Mouse (Mus musculus) forebrain, embryonic 11.5 days (tissue): ENCODE results near the gene Olfr1274-ps. TPM values are rescaled to one million over a fixed set of nuclear protein-coding genes. Genes with fewer than 3 reads are reported as not detected.
"Not testable (repeated sequence)": the region's sequence is repeated elsewhere in the genome, so short reads cannot be mapped to it uniquely, and the experiment has no call there.

Source experiments
- ATAC-seq: fragments of 200-750 bp; cut with Nextera tagmentation; replicated peaks from 2 replicates; pipeline ENCODE4 v1.8.0; 2017; ENCODE audit warnings: moderate TSS enrichment; ENCODE audit not compliant: low FRiP score
- DNase-seq: peaks from one replicate; pipeline ENCODE4 v3.0.0-alpha.2; 2017; ENCODE audit warnings: low spot score
- H3K27ac ChIP-seq: fragments of 300-500 bp; sonication (generic); 2 replicates; pipeline ENCODE4 v1.5.1; 2014; ENCODE audit warnings: low read depth, low read length
- H3K27me3 ChIP-seq: fragments of 300-500 bp; sonication (generic); 2 replicates; pipeline ENCODE4 v1.6.1; 2014; ENCODE audit warnings: mild to moderate bottlenecking, low read length, mixed read lengths; ENCODE audit not compliant: control insufficient read depth, insufficient read depth
- H3K36me3 ChIP-seq: fragments of 300-500 bp; sonication (generic); 2 replicates; pipeline ENCODE4 v1.6.1; 2014; ENCODE audit warnings: mild to moderate bottlenecking, low read length, moderate library complexity, mixed read lengths; ENCODE audit not compliant: control insufficient read depth, insufficient read depth
- H3K4me1 ChIP-seq: fragments of 300-500 bp; sonication (generic); replicated peaks from 2 replicates; pipeline ENCODE4 v1.6.1; 2014; ENCODE audit warnings: low read length, mixed read lengths; ENCODE audit not compliant: control insufficient read depth, insufficient read depth
- H3K4me2 ChIP-seq: fragments of 300-500 bp; sonication (generic); 2 replicates; pipeline ENCODE4 v1.6.1; 2014; ENCODE audit warnings: low read depth, mild to moderate bottlenecking, low read length, moderate library complexity, mixed read lengths; ENCODE audit not compliant: severe bottlenecking
- H3K4me3 ChIP-seq: fragments of 300-500 bp; sonication (generic); 2 replicates; pipeline ENCODE4 v1.5.1; 2014; ENCODE audit warnings: low read depth, low read length
- H3K9ac ChIP-seq: fragments of 300-500 bp; sonication (generic); 2 replicates; pipeline ENCODE4 v1.6.1; 2014; ENCODE audit warnings: low read length
- H3K9me3 ChIP-seq: fragments of 300-500 bp; sonication (generic); 2 replicates; pipeline ENCODE4 v1.6.1; 2016; ENCODE audit warnings: low read length, mixed read lengths; ENCODE audit not compliant: control insufficient read depth
- WGBS: fragments of 180-500 bp; shearing (Covaris S2); extraction: QIAGEN DNeasy Blood & Tissue Kit; methylation state at CpG from one replicate; pipeline ENCODE4 v1.1.7; 2014; 5-methylcytosine and 5-hydroxymethylcytosine counted together
- polyA plus RNA-seq: library from polyadenylated mRNA; unstranded; fragments of >200 nt; fragmentation: Nextera tagmentation; extraction: Ambion mirVana; gene quantifications from 2 replicates; pipeline ENCODE4 v1.2.1, GENCODE M21; 2014

The Olfr1274-ps gene
- polyA plus RNA-seq, 1 experiment from 2014 or later, result not detected

DNA sequence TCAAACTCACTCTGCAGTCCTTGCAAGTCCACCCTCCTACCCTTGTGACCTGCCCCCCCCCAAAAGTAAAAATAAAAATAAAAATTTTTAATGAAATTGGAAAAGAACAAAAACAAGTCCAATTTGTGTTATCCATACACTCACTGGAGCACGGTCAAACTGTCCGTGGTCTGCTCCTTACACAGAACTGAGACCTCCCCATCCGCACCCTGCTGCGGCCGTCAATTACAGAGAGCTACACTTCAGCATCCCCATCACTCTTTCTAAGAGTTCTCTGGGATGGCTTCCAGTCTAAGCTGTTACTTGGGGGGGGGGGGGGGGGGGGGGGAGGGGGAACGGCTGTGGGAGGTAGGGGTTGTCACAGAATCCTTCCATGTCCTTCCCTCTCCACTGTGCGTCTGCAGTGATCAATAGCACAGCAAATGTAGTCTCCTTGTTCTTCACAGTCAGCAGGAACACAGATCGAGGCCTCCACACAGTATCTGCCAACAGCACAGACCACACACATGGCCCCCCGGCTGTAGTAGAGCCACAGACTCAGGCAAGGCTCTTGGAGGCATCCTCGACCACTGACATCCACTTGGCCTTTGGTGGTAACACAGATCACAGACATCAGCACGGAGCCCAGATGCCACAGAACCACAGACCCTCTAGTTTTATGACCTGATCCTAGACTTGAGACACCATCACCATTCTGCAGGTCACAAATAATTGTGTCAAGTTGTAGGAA, 30.7 kb downstream of the Olfr1274-ps start:
- not testable (repeated sequence) for H3K4me1 ChIP-seq, DNase-seq, H3K9ac ChIP-seq, H3K4me2 ChIP-seq, H3K36me3 ChIP-seq, H3K27ac ChIP-seq, H3K4me3 ChIP-seq, H3K9me3 ChIP-seq, H3K27me3 ChIP-seq
- WGBS, result no CpG with 5 or more reads among the region's 11 CpGs
- peak; percentile 53; the same call in 1 of the 2 replicates for ATAC-seq

DNA sequence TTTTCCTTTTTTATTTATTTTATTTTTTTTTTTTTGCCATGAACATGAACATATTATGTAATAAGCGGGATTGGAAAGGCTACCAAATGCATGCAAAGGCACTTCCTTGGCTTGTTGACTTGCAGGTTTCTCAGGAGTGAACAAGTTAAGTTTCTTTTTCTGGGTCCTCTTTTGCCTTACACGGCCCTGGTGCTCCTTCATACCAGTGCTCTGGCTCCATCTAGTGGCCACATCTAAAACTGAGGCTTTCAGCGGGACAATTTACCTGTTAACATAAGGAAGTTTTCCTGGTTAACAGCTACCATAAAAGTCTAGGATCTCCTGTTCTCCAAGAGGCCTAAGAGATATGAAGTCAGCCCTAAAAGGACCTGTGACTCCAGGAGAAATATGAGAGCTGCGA, 31.3 kb downstream of the Olfr1274-ps start:
- H3K36me3 ChIP-seq, H3K4me2 ChIP-seq, H3K9ac ChIP-seq, H3K9me3 ChIP-seq, DNase-seq, H3K27me3 ChIP-seq, H3K4me3 ChIP-seq, H3K27ac ChIP-seq, H3K4me1 ChIP-seq: not testable (repeated sequence)
- peak; percentile 49; the same call in 1 of the 2 replicates for ATAC-seq
- no CpG with 5 or more reads among the region's 4 CpGs for WGBS

DNA sequence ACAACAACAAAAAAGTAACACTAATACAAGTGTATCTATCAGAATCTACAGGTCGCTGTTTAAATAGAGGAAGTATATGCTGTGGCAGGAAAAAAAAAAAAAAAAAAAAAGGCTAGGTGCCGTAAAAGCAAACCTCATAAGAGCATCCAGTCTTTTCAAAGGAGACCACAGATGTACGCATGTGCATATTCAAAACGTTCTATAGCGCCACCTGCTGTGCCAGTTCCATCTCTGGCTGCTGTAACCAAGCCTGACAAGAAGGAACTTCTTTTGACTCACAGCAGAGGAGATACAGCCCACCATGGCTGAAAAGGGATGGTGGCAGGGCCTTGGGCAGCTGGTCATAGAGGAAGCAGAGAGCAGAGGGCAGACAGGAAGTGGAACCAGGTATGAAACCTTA, 39.0 kb downstream of the Olfr1274-ps start:
- 100% methylated on average over 1 of the region's 5 CpGs for WGBS
- ATAC-seq, H3K4me1 ChIP-seq, H3K36me3 ChIP-seq, H3K4me3 ChIP-seq, H3K4me2 ChIP-seq, H3K9ac ChIP-seq, H3K27me3 ChIP-seq, H3K9me3 ChIP-seq, DNase-seq, H3K27ac ChIP-seq: not testable (repeated sequence)

DNA sequence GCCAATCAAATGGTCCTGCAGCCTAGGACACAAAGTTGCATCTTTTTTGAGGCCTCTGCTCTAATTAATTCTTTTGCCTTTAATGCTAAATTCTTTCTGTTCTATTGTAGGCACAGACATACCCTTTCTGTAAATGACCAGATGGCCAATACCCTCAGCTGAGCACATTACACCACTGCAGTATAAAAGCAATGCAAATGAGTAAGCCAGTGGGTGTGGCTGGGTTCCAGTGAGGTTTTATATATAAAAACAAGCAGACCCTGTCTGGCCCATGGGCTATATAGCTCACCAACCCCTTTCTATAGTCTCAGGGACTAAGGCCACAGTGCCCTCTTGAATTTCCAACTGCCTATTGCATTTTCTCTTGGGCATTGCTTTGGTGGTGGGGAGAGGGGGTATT, 41.7 kb downstream of the Olfr1274-ps start:
- not testable (repeated sequence) for H3K27me3 ChIP-seq, H3K4me2 ChIP-seq, DNase-seq, H3K9ac ChIP-seq, ATAC-seq, H3K27ac ChIP-seq, H3K4me1 ChIP-seq, H3K4me3 ChIP-seq, H3K36me3 ChIP-seq, H3K9me3 ChIP-seq

DNA sequence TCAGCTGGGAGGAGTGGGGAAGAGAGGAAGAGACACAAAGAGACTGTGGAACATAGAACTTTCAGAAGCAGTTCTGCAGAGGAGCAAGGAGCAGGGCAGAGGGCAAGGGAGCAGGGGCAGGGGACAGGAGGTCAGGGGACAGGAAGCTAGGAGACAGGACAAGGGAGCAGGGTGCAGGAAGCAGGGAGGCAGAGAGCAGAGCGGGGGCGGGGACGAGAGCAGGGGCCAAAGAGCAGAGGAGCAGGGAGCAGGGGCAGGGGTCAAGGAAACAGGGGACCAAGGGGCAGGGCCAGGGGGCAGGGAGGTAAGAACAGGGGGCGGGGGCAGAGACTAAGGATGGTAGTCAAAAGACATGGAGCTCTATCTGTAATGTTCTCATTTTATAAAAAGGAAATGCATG, 43.3 kb downstream of the Olfr1274-ps start:
- DNase-seq, H3K36me3 ChIP-seq, H3K27ac ChIP-seq, H3K9ac ChIP-seq, H3K4me2 ChIP-seq, ATAC-seq, H3K4me1 ChIP-seq, H3K27me3 ChIP-seq, H3K9me3 ChIP-seq, H3K4me3 ChIP-seq: not testable (repeated sequence)
- 48% methylated on average over 4 of the region's 4 CpGs for WGBS

DNA sequence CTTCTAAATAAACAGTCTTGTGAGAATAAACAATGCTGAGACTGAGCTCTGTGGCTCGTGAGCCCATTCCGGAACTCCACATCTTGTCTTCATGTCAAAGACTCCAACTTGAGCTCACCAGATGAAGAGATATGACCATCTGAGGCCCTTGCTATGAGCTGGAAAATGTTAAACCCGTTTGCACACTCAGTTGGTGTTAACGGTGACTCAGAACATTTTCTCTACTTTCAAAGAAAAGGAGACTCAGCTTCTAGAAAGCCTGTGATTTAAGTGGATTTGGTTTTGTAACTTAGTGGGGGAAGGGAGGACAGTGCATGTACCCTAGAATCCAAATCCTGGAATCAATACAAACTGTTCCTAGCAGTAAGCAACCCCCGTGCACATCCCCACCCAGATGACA, 45.3 kb downstream of the Olfr1274-ps start:
- Histone ChIP-seq H3K4me1 (no peaks in the 10 kb centered on the region), H3K9me3 (no peaks in the 10 kb centered on the region), H3K9ac (no peak overlapping the region), H3K36me3 (no peaks in the 10 kb centered on the region), H3K4me3 (no peak overlapping the region), H3K27ac (no peak overlapping the region), H3K27me3 (no peaks in the 10 kb centered on the region), H3K4me2 (no peak overlapping the region)
- 89% methylated on average over 5 of the region's 5 CpGs for WGBS
- DNase-seq, result no peak
- ATAC-seq, result no peak

DNA sequence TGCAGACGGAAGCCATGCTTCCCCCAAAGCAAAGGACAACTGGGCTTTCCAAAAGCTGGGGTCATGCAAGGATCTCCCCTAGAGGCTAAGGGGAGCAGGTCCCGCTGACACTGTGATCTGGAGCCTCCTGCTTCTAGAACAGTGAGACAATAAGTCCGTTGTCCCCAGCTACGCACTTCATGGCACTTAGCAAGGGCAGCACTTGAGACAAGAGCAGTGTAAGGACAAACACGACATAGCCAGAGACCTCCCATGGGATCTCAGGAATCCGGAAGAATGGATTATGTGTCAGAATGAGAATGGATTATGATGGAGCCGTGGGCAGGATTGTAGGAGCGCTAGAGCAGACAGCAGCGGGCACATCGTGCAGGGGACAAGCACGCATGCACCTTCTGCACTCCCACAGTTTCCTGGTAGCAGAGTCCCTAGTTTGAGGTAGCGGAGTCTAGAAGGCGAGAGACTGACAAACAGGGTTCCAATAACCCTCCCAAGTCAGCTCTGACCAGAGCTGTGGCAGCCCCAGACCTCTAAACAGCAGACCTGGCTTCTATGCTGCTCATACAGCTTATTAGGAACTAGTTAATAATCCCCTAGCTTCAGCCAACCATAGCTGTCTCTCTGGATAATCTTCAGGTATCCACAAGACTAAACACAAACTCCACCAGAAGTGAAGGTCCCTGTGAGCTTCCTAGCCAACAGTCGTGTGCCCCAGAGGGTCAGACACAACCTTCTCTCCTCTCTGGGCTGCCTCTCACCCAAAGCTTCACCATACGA, 50.7 kb downstream of the Olfr1274-ps start:
- H3K4me1 ChIP-seq, result no peaks in the 10 kb centered on the region
- no peaks in the 10 kb centered on the region for H3K36me3 ChIP-seq
- H3K27me3 ChIP-seq, result no peaks in the 10 kb centered on the region
- no peak overlapping the region for H3K9ac ChIP-seq
- ATAC-seq (no peak), DNase-seq (no peak)
- no peak overlapping the region for H3K4me2 ChIP-seq
- no peak overlapping the region for H3K4me3 ChIP-seq
- H3K27ac ChIP-seq, result no peak overlapping the region
- no peaks in the 10 kb centered on the region for H3K9me3 ChIP-seq
- whole genome bisulfite sequencing, result 90% methylated on average over 15 of the region's 15 CpGs

DNA sequence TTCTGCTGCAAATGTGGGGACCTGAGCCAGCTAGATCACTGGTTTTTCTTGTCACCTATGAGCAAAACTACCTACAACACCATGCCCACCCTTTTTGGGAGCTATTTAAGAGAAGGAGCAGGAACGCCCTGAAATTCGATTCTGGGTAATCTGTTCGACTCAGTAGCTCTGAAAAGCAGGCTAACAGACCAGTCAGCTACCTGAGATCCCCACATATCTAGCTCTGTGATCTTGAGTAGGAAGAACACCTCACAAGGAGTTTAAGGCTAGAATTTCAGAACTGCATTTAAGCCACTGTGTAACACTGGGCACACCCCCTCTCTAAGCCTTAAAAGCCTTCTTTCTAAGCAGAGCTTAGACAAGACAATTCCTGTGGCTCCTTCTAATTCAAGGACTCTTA, 53.9 kb downstream of the Olfr1274-ps start:
- Histone ChIP-seq H3K27ac (no peak overlapping the region), H3K4me1 (no peaks in the 10 kb centered on the region), H3K4me2 (no peak overlapping the region), H3K9me3 (no peaks in the 10 kb centered on the region), H3K4me3 (no peak overlapping the region), H3K36me3 (no peaks in the 10 kb centered on the region), H3K9ac (no peak overlapping the region), H3K27me3 (no peaks in the 10 kb centered on the region)
- ATAC-seq (no peak), DNase-seq (no peak)
- 72% methylated on average over 3 of the region's 3 CpGs for WGBS
